Mouse (Mus musculus) cerebellum, adult 2 months (tissue): ENCODE results near the gene Trappc3.

Source experiments
- CTCF ChIP-seq: fragments of 200-500 bp; IDR thresholded peaks from 2 replicates; pipeline ENCODE4 v1.5.1; 2011; ENCODE audit warnings: low read depth, mild to moderate bottlenecking, control low read depth, low read length, moderate library complexity, borderline replicate concordance; ENCODE audit not compliant: insufficient read depth
- POLR2A ChIP-seq: fragments of 200-500 bp; IDR thresholded peaks from 2 replicates; pipeline ENCODE4 v1.6.1; 2011; ENCODE audit warnings: low read length, control low read depth, borderline replicate concordance; ENCODE audit not compliant: insufficient read depth

- no peak for TF ChIP-seq CTCF
- TF ChIP-seq POLR2A, result no peak
These were observed 10.4 kb upstream of the Trappc3 start for GRCm38 (mm10) chr4:126251655-126252254.
